Mouse (Mus musculus): ENCODE measurements around the gene Gpr176. TPM values are rescaled to one million over a fixed set of nuclear protein-coding genes. Genes with fewer than 3 reads are reported as not detected.

Gpr176 gene
- polyA plus RNA-seq (2012; rRNA removed): 0.09 and 0.13 TPM in 2 replicates

DNA sequence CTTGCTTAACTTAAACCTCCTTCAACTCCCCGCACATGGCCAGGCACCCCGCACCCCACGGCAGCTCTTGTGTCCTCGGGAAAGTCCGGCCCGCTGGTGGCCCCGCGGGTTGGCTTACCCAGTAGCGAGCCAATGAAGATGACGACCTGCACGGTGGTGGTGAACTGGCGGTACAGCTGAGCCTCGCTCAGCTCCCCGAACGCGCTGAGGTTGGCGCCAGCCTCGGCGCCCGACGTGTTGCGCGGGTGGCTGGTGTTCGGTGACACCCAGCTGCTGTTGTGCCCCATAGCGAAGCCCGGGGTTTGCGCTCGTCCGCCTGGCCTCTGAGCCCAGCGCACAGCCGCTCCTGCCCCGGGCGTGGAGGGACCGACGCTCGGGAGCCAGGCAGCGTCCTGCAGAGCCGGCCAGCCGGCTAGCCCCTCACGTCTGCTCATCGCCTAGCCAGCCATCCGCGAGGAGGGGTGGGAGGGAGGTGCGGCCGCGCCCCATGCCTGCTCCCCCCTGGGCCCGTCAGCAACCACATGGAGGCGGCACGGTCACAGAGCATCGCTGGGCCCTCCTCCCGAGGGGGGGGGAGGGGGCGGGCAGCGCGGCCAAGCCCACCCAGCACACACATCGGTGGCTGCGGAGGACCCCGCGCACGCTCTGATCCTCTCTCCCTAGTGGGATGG, at the start of gene Gpr176:
Gpr176 (minus strand) TSS at position 519 of the 671 bp plus-strand sequence.

DNA sequence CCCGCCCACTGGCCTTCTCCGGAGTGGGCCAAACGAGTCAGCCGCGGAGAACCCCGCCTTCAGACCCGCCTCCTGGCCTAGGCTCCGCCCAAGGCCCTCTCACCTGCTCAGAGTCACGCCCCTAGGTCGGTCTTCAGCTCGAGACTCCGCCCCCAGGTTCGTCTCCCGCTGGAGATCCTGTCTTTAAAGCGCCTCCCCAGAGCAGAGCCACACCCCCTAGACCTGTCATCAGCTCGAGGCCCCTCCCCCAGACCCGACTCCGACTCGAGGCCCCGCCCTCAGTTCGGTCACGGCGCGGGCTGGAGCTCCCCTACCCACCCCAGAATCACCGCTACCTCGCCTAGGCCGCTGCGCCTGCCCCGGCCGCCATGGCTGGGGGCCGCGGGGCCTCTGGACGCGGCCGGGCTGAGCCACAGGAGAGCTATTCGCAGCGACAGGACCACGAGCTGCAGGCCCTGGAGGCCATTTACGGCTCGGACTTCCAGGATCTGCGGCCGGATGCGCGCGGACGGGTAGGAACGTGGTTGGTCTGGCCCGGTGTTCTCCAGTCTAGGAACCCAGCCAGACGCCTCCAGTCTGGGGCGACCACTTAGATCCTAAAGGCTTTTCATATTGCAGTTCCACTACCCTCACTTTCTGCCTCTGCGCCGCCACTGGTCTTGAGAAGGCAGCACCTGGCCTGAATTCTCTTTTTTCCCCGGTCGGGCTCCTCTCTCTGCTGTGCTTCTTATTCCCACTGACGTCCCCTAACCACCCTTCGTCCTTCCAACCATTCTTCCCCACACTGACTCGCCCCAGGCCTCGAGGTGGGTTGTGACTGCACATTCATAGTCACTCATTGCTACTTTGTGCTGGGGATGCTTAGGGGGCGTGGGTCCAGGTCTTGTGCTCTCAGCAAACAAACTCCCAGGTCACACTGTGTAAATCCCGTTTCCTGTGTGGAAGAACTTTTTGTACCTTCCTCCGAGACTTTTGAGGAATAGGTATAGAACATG, 15.4 kb upstream of the Gpr176 start, which contains the start of gene Eif2ak4:
Eif2ak4 (plus strand) TSS at position 278 of the 995 bp plus-strand sequence.

DNA sequence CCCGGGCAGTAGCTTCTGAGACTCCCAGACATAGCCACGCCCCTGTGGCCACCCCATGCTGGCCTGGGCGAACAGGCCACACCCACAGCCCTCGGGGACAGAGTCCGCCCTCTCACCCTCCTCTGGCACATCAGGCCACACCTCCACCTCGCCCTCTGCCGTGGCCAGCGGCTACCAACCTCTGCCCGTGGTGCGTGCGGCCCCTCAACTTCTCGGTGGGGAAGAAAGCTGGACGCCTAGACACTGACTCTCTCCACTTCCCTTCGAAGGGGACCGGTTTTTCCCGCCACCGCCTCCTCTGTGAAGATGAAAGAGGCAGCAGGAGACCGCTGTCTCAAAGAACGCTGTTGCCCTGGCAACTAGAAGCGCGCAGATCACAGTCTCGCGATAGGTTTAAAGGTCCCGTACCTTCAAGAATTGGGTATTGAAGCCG, 116.6 kb downstream of the Gpr176 start, which contains the start of gene Fsip1:
Fsip1 (minus strand) TSS at position 346 of the 433 bp plus-strand sequence.

Other genes starting within 250 kb of the Gpr176 start
- 0.09 and 0.15 TPM in 2 replicates for gene Fsip1, start 116.5 kb downstream of the Gpr176 start, polyA plus RNA-seq (2012; rRNA removed)
- 5.8 and 6.9 TPM in 2 replicates for gene Eif2ak4, start 15.2 kb upstream of the Gpr176 start, polyA plus RNA-seq (2012; rRNA removed)
- gene Srp14, start 106.3 kb upstream of the Gpr176 start, polyA plus RNA-seq (2012; rRNA removed): 65.6 and 68.7 TPM in 2 replicates
- 0.83 and 0.85 TPM in 2 replicates for gene Bmf, start 176.3 kb upstream of the Gpr176 start, polyA plus RNA-seq (2012; rRNA removed)
- gene Bub1b, start 224.8 kb upstream of the Gpr176 start, polyA plus RNA-seq (2012; rRNA removed): 34.7 and 37.0 TPM in 2 replicates

Data from liver, embryonic 14 days (tissue).